ENCODE assay signal across 19 mouse cellular contexts in genomic region chr8:80962592-80962983, GRCm38 (mm10). TPM values are rescaled to one million over a fixed set of nuclear protein-coding genes. Genes with fewer than 3 reads are reported as not detected.
DNase-seq lines count a peak whose midpoint lies in the region; ATAC-seq and TF ChIP-seq lines count a peak whose summit lies in the region.
"Had no signal": no experiment of that assay in that cellular context is flagged by ENCODE, and none has a peak within 500 bp of the region (broad histone marks: within the 10 kb centered on the region; RNA-seq: fewer than 3 reads in every experiment).

No protein-coding gene starts in this region.

- H3K4me2 ChIP-seq in liver, embryonic 11.5 days, result no peak overlapping the region
- H3K4me2 ChIP-seq in liver, embryonic 12.5 days, result no peak overlapping the region
- H3K4me2 ChIP-seq in lung, embryonic 16.5 days (ENCODE audit: low read depth, low read length), result no peak overlapping the region
- H3K4me2 ChIP-seq: embryonic facial prominence, embryonic 15.5 days; forebrain, embryonic 15.5 days; heart, embryonic 11.5 days; hindbrain, embryonic 13.5 days had no signal

- no peak for TF ChIP-seq POLR2A in embryonic fibroblast, embryonic 13.5 days (IDR thresholded peaks at IDR 0.05; ENCODE audit: low read depth, low read length)

- 86% methylated on average over 5 of the region's 5 CpGs for WGBS in liver, embryonic 11.5 days
- 74% methylated on average over 5 of the region's 5 CpGs for WGBS in liver, embryonic 12.5 days (ENCODE audit: insufficient replicate concordance)
- 83% methylated on average over 5 of the region's 5 CpGs for WGBS in lung, embryonic 16.5 days

- ATAC-seq in liver, embryonic 11.5 days (replicated peaks; ENCODE audit: low FRiP score), result no peak
- ATAC-seq in liver, embryonic 12.5 days, result no peak
- ATAC-seq in lung, embryonic 16.5 days (ENCODE audit: low read depth), result peak; percentile 53; the same call in 1 of the 2 replicates
- ATAC-seq: activated CD4-positive, CD25-positive, alpha-beta regulatory T cell, adult 4 months; forebrain, embryonic 15.5 days; hindbrain, postnatal 0 days had no signal

- no peaks in the 10 kb centered on the region for H3K4me1 ChIP-seq in liver, embryonic 11.5 days (replicated peaks; ENCODE audit: control insufficient read depth, insufficient read depth, low read length)
- H3K4me1 ChIP-seq in liver, embryonic 12.5 days, result 0 out of 2 replicates have a peak, but pooled peaks cover 5% of the 10 kb centered on the region
- H3K4me1 ChIP-seq in lung, embryonic 16.5 days (replicated peaks; ENCODE audit: control insufficient read depth, insufficient read depth, low read length), result 0 out of 2 replicates have a peak, but pooled peaks cover 2% of the 10 kb centered on the region
- peaks cover 6% of the 10 kb centered on the region; the same call in 1 of the 2 replicates for H3K4me1 ChIP-seq in embryonic fibroblast, embryonic 13.5 days (ENCODE audit: control insufficient read depth, insufficient read depth, low read length)
- H3K4me1 ChIP-seq: embryonic facial prominence, embryonic 15.5 days; hindbrain, embryonic 13.5 days had no signal

- no peaks in the 10 kb centered on the region for H3K9me3 ChIP-seq in liver, embryonic 11.5 days (ENCODE audit: control insufficient read depth, low read length)
- H3K9me3 ChIP-seq in liver, embryonic 12.5 days (replicated peaks), result no peaks in the 10 kb centered on the region
- no peaks in the 10 kb centered on the region for H3K9me3 ChIP-seq in lung, embryonic 16.5 days (ENCODE audit: control insufficient read depth, low read length)
- H3K9me3 ChIP-seq: embryonic facial prominence, embryonic 15.5 days; forebrain, embryonic 15.5 days; hindbrain, embryonic 13.5 days had no signal

- no peaks in the 10 kb centered on the region for H3K36me3 ChIP-seq in liver, embryonic 11.5 days (ENCODE audit: control insufficient read depth, insufficient read depth, low read length)
- no peaks in the 10 kb centered on the region for H3K36me3 ChIP-seq in liver, embryonic 12.5 days
- no peaks in the 10 kb centered on the region for H3K36me3 ChIP-seq in lung, embryonic 16.5 days (ENCODE audit: control insufficient read depth, insufficient read depth, low read length)
- H3K36me3 ChIP-seq: embryonic facial prominence, embryonic 15.5 days; forebrain, embryonic 15.5 days; hindbrain, embryonic 13.5 days had no signal

- H3K4me3 ChIP-seq in liver, embryonic 11.5 days (ENCODE audit: low read depth, low read length), result no peak overlapping the region
- H3K4me3 ChIP-seq in liver, embryonic 12.5 days, result no peak overlapping the region
- no peak overlapping the region for H3K4me3 ChIP-seq in lung, embryonic 16.5 days (ENCODE audit: low read length)
- H3K4me3 ChIP-seq in embryonic fibroblast, embryonic 13.5 days (ENCODE audit: insufficient read depth, low read length), result no peak overlapping the region
- H3K4me3 ChIP-seq: embryonic facial prominence, embryonic 15.5 days; forebrain, embryonic 15.5 days; hindbrain, embryonic 13.5 days had no signal

- TF ChIP-seq CTCF in embryonic fibroblast, embryonic 13.5 days (IDR thresholded peaks at IDR 0.05; ENCODE audit: borderline replicate concordance, insufficient read depth, low read length), result no peak

- peak overlapping the region; percentile 21; the same call in 1 of the 2 replicates for H3K27ac ChIP-seq in liver, embryonic 11.5 days (ENCODE audit: low read depth, low read length)
- no peak overlapping the region for H3K27ac ChIP-seq in liver, embryonic 12.5 days
- H3K27ac ChIP-seq in lung, embryonic 16.5 days (ENCODE audit: low read length), result peak overlapping the region; percentile 54
- H3K27ac ChIP-seq in embryonic fibroblast, embryonic 13.5 days (ENCODE audit: insufficient read depth, low read length), result 0 out of 2 replicates have a peak overlapping the region, but pooled peaks have one; percentile 21
- H3K27ac ChIP-seq: embryonic facial prominence, embryonic 15.5 days; forebrain, embryonic 15.5 days; hindbrain, embryonic 13.5 days; hindbrain, postnatal 0 days had no signal

- no peaks in the 10 kb centered on the region for H3K27me3 ChIP-seq in liver, embryonic 11.5 days (replicated peaks; ENCODE audit: control insufficient read depth, insufficient read depth, low read length)
- H3K27me3 ChIP-seq in liver, embryonic 12.5 days (replicated peaks), result no peaks in the 10 kb centered on the region
- no peaks in the 10 kb centered on the region for H3K27me3 ChIP-seq in lung, embryonic 16.5 days (ENCODE audit: control insufficient read depth, insufficient read depth, low read depth, low read length)
- H3K27me3 ChIP-seq: embryonic facial prominence, embryonic 15.5 days; forebrain, embryonic 15.5 days; hindbrain, embryonic 13.5 days had no signal

- H3K9ac ChIP-seq in liver, embryonic 11.5 days (ENCODE audit: low read depth, low read length), result no peak overlapping the region
- H3K9ac ChIP-seq in liver, embryonic 12.5 days, result no peak overlapping the region
- no peak overlapping the region for H3K9ac ChIP-seq in lung, embryonic 16.5 days (ENCODE audit: low read length)
- H3K9ac ChIP-seq: embryonic facial prominence, embryonic 15.5 days; forebrain, embryonic 15.5 days; hindbrain, embryonic 13.5 days had no signal

- peak; percentile 35 for DNase-seq in heart, adult 11 months
- no peak for DNase-seq in heart, adult 8-10 months (ENCODE audit: low spot score)
- DNase-seq in liver, embryonic 11.5 days (ENCODE audit: low spot score), result no peak
- no peak for DNase-seq in lung, postnatal 25 days (ENCODE audit: low spot score)
- DNase-seq in kidney, adult 8-10 months, result no peak
- DNase-seq: adrenal gland, postnatal 14 days; cerebellum, adult 18-20 months; embryo, embryonic 11 days; gastrocnemius, postnatal 36 days; heart, adult 18-20 months had no signal

RNA-seq across cellular contexts. Expression of gene Usp38, which starts 52.1 kb away (rescaled TPM):
- total RNA-seq in heart, adult 8-10 months (2022), result 10 to 100 TPM; 16.6 to 18.5 (median 18.0) TPM
- 22.3 and 28.1 TPM in 2 replicates for polyA plus RNA-seq in liver, embryonic 11.5 days (2014; fragmentation: Nextera tagmentation; extraction: Ambion mirVana)
- 19.3 and 20.7 TPM in 2 replicates for polyA plus RNA-seq in liver, embryonic 12.5 days (2016; fragmentation: Nextera tagmentation; extraction: Ambion mirVana)
- polyA plus RNA-seq in lung, embryonic 16.5 days (2015; fragmentation: Nextera tagmentation; extraction: Ambion mirVana), result 16.4 and 18.1 TPM in 2 replicates
- 17.3 and 17.6 TPM in 2 replicates for polyA plus RNA-seq in embryonic fibroblast, embryonic 13.5 days (2011; ENCODE audit: insufficient read length, low read depth, missing spikeins)
